Mouse (Mus musculus): ENCODE measurements at regions not wholly inside any gene's neighbourhood (a gene's known extent, or its start where the extent isn't known, plus 50 kb on each side); places are given as distances from the start of the nearest gene placed in this dataset.

DNA sequence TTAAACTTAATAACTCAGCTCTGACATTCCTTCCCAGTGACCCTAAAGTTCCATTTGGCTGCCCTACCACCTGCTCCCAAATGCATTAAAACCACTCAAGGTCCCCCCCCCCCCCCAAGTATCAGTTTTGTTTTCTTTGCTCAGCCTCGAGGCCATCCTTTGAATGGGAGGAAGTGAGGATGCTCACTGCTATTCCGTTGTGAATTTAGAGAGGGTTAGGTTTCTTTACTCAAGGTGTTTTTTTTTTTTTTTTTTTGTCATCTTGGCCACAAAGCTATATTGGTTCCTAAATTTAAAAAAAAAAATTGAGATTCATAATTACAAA is 168.8 kb upstream of the Arrdc4 start:
- TF ChIP-seq ZC3H11A (IDR thresholded peaks at IDR 0.05; ENCODE audit: low read depth, low read length) (no peak), ZMIZ1 (IDR thresholded peaks at IDR 0.05; ENCODE audit: low read depth, low read length) (no peak), POLR2AphosphoS2 (IDR thresholded peaks at IDR 0.05; ENCODE audit: low read length) (no peak), MAX (IDR thresholded peaks at IDR 0.05; ENCODE audit: low read length) (no peak), TAL1 (IDR thresholded peaks at IDR 0.05; ENCODE audit: low read length) (no peak), GABPA (IDR thresholded peaks at IDR 0.05; ENCODE audit: low read depth, low read length) (no peak), ZNF384 (IDR thresholded peaks at IDR 0.05; ENCODE audit: low read depth, low read length) (no peak), SMC3 (IDR thresholded peaks at IDR 0.05; ENCODE audit: low read depth, low read length) (no peak), RCOR1 (IDR thresholded peaks at IDR 0.05; ENCODE audit: low read depth, low read length) (no peak), CTCF (IDR thresholded peaks at IDR 0.05 in 2 of 3, conservative IDR thresholded peaks at IDR 0.05 in 1 of 3; ENCODE audit: control insufficient read depth in 1 of 3, insufficient read depth in 1 of 3, low read depth in 2 of 3, low read length in 3 of 3, poor library complexity in 1 of 3, severe bottlenecking in 1 of 3) (no peak)

Data from MEL (cell line).